Mouse (Mus musculus): ENCODE results near the gene Klk1.
"Not testable (repeated sequence)": the region's sequence is repeated elsewhere in the genome, so short reads cannot be mapped to it uniquely, and the experiment has no call there.

Gene Klk1

GRCm38 (mm10) chr7:44225076-44225475, at the start of gene Klk1:
Klk1 (plus strand) TSS chr7:44225360.
- DNase-seq (ENCODE audit: low spot score), result no peak

GRCm38 (mm10) chr7:44179299-44180045, 45.7 kb upstream of the Klk1 start:
- DNase-seq (ENCODE audit: low spot score), result no peak

GRCm38 (mm10) chr7:44186516-44186915, 38.6 kb upstream of the Klk1 start:
- DNase-seq (ENCODE audit: low spot score), result not testable (repeated sequence)

DNA sequence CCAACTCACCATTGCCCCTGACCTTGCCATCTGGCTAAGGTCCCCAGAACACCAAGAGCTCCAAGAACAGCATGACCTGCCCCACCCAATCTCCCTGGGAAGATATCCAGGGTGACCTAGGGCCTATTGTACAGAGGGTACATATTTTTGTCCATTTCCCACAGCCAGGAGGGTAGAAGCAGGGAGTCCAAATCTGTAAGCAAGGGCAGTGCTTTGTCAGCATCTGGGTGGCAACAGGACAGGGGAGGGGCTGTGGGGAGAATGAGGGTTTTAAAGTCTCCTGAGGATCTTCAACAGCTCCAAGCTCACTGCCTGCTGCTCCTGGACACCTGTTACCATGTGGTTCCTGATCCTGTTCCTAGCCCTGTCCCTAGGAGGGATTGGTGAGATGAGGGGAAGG, 37.2 kb upstream of the Klk1 start, which contains the start of gene Klk1b24:
TSS of gene Klk1b24 (plus strand) at position 301 of the 400 bp plus-strand sequence.
- not testable (repeated sequence) for DNase-seq (ENCODE audit: low spot score)

- not testable (repeated sequence) for DNase-seq (ENCODE audit: low spot score)
These were observed 31.7 kb upstream of the Klk1 start for GRCm38 (mm10) chr7:44193466-44193865.

DNA sequence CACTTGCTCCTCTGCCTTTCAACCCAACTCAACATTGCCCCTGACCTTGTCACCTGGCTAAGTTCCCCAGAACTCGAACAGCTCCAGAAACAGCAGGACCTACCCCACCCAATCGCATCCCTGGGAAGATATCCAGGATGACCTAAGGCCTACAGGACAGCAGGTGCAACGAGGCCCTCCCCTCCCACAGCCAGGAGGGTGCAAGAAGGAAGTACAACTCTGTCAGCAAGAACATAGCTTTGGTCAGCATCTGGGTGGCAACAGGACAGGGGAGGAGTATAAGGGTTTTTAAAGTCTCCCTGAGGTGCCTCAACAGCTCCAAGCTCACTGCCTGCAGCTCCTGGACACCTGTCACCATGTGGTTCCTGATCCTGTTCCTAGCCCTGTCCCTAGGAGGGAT, 27.3 kb upstream of the Klk1 start, which contains the start of gene Klk1b3:
TSS of gene Klk1b3 (plus strand) at position 301 of the 400 bp plus-strand sequence.
- no peak for DNase-seq (ENCODE audit: low spot score)

DNA sequence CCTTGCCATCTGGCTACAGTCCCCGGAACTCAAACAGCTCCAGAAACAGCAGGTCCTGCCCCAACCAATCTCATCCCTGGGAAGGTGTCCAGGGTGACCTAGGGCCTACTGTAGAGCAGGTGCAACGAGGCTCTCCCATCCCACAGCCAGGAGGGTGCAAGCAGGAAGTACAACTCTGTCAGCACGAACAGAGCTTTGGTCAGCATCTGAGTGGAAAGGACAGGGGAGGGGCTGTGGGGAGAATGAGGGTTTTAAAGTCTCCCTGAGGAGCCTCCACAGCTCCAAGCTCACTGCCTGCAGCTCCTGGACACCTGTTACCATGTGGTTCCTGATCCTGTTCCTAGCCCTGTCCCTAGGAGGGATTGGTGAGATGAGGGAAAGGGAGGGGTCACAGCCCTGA, 18.0 kb upstream of the Klk1 start, which contains the start of gene Klk1b4:
TSS of gene Klk1b4 (plus strand) at position 301 of the 400 bp plus-strand sequence.
- not testable (repeated sequence) for DNase-seq (ENCODE audit: low spot score)

DNA sequence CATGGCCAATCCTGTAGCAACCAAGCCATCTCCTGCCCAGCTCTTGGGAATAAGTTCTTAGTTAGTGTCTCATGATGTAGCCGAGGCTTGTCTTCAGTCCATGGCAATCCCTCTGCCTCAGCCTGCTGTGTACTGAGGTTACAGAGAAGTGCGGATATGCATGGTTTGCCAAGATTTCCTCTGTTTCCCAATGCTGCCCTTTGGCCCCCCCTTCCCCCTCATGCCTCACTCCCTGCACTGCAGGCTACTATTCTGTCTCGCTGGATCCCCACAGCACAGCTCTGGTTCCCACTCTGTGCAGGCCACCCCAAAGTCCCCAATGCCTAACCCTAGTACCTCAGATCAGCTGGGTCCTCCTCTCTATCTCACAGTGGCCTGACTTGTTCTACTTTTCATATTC, 16.9 kb upstream of the Klk1 start:
- no peak for DNase-seq (ENCODE audit: low spot score)

DNA sequence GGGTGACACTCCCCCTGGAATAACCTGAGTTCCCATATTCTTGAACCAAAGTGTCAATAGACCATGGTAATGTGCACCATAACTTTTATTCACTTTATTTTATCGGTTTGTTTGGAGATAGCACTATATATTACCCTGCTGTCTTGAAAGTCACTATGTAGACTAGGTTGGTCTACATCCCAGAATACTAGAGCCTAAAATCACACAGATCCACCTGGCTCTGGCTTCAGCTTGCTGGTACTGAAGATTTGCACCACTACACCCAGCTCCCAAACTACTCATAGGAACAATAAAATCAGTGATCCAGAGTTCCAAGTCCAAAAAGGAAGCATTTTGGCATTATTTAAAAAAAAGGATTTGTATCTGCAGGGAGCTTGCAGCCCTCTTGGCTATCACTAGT, 9.5 kb upstream of the Klk1 start, which contains the start of gene Klk1b5:
TSS of gene Klk1b5 (plus strand) at position 301 of the 400 bp plus-strand sequence.
- DNase-seq (ENCODE audit: low spot score), result no peak

DNA sequence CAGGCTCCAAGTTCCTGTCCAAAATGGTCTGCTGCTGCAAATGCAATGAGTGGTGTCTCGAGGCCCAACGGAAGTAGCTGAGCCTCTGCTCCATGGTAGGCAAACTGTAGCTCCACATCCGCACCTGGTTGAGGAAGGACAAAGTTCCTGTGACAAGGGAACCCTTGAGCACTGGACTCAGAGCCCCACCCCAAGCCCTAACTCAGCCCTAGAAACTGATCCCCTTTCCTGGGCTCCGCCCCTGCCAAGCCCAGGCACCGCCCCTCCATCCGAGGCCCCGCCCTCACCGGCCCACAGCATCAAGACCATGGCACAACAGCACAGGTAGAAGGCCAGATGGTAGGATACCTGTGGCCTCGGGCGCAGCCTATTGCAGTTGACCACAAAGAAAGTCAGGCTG, 3.6 kb upstream of the Klk1 start:
- DNase-seq (ENCODE audit: low spot score), result not testable (repeated sequence)

GRCm38 (mm10) chr7:44222335-44222734, 2.8 kb upstream of the Klk1 start:
- DNase-seq (ENCODE audit: low spot score), result not testable (repeated sequence)

DNA sequence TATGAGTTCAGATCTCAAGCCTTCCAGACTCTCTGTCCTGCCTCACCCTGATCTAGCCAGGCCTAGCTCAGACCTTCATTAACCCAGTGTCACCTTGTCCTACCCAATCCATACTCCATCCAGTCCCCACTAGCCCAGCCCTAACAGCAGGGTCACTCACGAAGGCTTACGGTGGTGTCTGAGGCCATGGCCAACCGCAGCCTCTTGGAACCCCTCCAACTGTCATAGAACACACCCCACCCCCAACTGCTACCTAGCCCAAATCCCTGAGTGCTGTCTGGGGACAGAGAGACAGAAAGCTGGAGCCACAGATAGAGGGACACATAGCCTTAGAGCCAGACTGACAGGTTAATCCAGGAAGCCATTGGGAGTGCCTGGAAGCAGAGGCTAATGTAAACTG, 10.7 kb downstream of the Klk1 start, which contains the start of gene Gm36864:
TSS of gene Gm36864 (plus strand) at position 269 of the 400 bp plus-strand sequence.
- DNase-seq (ENCODE audit: low spot score), result no peak

- no peak for DNase-seq (ENCODE audit: low spot score)
These were observed 14.8 kb downstream of the Klk1 start for GRCm38 (mm10) chr7:44239913-44240312.

GRCm38 (mm10) chr7:44240712-44241111, 15.6 kb downstream of the Klk1 start:
- no peak for DNase-seq (ENCODE audit: low spot score)

DNA sequence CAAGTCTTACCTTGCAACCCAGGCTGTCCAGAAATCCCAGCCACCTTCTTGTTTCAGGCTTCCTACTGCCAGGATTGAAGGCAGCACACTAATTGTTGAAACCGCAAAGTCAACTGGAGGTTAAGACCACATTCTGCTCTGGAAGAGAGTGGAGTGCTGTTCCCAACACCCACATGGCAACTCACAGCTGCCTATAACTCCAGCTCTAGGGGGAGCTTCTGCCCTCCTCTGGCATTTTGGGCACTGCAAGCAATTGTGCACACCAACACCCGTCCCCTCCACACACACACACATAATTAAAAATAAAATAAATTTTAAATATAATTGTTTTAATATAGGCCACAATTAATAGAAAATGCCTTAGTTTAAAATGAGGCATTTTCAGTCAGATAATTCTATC, 16.0 kb downstream of the Klk1 start:
- DNase-seq (ENCODE audit: low spot score), result no peak

GRCm38 (mm10) chr7:44244080-44244479, 18.9 kb downstream of the Klk1 start:
- DNase-seq (ENCODE audit: low spot score), result no peak

GRCm38 (mm10) chr7:44246055-44246983, 21.2 kb downstream of the Klk1 start, which contains the start of the genes 1700028J19Rik and 2410002F23Rik:
1700028J19Rik (minus strand) TSS chr7:44246695.
2410002F23Rik (plus strand) TSS chr7:44246722.
- peak; percentile 88 for DNase-seq (ENCODE audit: low spot score)

DNA sequence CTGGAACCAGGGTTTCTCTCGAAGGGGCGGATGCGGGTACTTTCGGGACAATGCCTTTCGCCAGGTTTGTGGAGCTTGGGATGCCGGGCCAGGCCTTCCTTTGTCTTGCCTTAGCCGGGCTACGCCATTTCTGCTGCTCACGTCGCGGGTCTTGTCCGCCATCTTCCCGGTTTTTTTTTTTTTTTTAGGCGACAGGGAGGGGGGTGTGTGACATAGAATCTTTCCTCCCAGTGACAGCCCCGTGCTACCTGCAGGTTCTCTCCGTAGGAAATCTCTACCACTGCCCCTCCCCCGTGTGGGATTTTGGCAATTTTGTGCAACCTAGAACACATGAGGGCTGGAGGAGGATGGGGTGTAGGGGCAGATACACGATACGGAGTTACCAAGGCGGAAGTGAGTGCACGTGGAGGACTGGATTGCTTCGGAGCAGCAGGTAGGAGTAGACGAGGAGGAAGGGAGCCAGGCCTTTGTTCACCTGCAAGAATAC, 21.9 kb downstream of the Klk1 start:
- peak; percentile 59 for DNase-seq (ENCODE audit: low spot score)

DNA sequence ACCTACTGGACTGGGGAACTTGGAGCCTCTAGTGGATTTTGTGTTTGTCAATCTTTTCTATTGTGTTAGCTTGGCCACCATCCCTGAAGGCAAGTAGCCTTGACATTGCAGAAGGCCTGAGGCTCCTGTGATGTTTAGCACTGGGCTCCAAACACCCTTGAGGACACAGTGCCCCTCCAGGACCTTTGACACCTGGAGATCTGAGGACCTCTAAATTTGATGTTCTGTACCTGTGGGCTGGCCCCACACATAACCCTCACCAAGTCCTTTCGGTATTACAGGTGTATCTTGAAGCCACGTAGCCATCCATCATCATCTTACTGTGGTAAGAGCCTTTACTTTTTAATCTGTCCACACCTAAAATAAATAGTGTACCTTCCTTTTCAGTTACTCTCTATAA, 22.8 kb downstream of the Klk1 start:
- DNase-seq (ENCODE audit: low spot score), result no peak

GRCm38 (mm10) chr7:44249248-44249647, 24.1 kb downstream of the Klk1 start:
- no peak for DNase-seq (ENCODE audit: low spot score)

GRCm38 (mm10) chr7:44250732-44251275, 25.6 kb downstream of the Klk1 start:
- DNase-seq (ENCODE audit: low spot score), result not testable (repeated sequence)

Data from T-cell, adult 2 months (primary cell).